Mouse (Mus musculus): ENCODE measurements at regions not wholly inside any gene's neighbourhood (a gene's known extent, or its start where the extent isn't known, plus 50 kb on each side); places are given as distances from the start of the nearest gene placed in this dataset.

- TF ChIP-seq POLR2A (IDR thresholded peaks at IDR 0.05; ENCODE audit: low read depth, low read length) (no peak), CTCF (conservative IDR thresholded peaks at IDR 0.05; ENCODE audit: insufficient read depth, insufficient read length, low read depth, low read length) (0 out of 2 replicates have a peak, but pooled peaks have one; percentile 21)
These were observed 230.2 kb downstream of the Tbl1xr1 start for GRCm38 (mm10) chr3:22306624-22307023.
